ENCODE assay signal across 49 mouse cellular contexts in genomic region chr4:140792584-140792983, GRCm38 (mm10). TPM values are rescaled to one million over a fixed set of nuclear protein-coding genes. Genes with fewer than 3 reads are reported as not detected.
"Had no signal": no experiment of that assay in that cellular context is flagged by ENCODE, and none has a peak within 500 bp of the region (broad histone marks: within the 10 kb centered on the region; RNA-seq: fewer than 3 reads in every experiment).

No protein-coding gene starts in this region.

- H3K4me1 ChIP-seq: hindbrain, embryonic 13.5 days; hindbrain, embryonic 15.5 days had no signal

- H3K9me3 ChIP-seq: heart, embryonic 10.5 days; heart, embryonic 12.5 days; heart, embryonic 13.5 days; heart, embryonic 15.5 days; hindbrain, embryonic 10.5 days; hindbrain, embryonic 12.5 days; hindbrain, embryonic 13.5 days; hindbrain, embryonic 15.5 days; kidney, embryonic 15.5 days had no signal

- ATAC-seq: hindbrain, embryonic 16.5 days; hindbrain, postnatal 0 days; inflammation-experienced regulatory T-cells, adult 6 months had no signal

- H3K4me2 ChIP-seq: heart, embryonic 11.5 days; heart, embryonic 12.5 days; heart, embryonic 13.5 days; heart, embryonic 15.5 days; hindbrain, embryonic 12.5 days; hindbrain, embryonic 13.5 days; hindbrain, embryonic 14.5 days; hindbrain, embryonic 15.5 days; kidney, embryonic 15.5 days had no signal

- DNase-seq: heart, adult 2 months; heart, postnatal 10 days; heart, postnatal 14 days; heart, postnatal 36 days; heart, postnatal 4 days; kidney, adult 11 months; kidney, adult 18-20 months; kidney, adult 2 months; kidney, adult 8-10 months; kidney, adult 9 months; kidney, postnatal 10 days; kidney, postnatal 14 days; kidney, postnatal 25 days; kidney, postnatal 36 days; kidney, postnatal 4 days; layer of hippocampus, adult 9-11 months; layer of hippocampus, postnatal 36 days had no signal

- H3K27ac ChIP-seq: heart, adult 2 months; heart, embryonic 10.5 days; heart, embryonic 13.5 days; heart, embryonic 15.5 days; hindbrain, embryonic 10.5 days; hindbrain, embryonic 12.5 days; hindbrain, embryonic 13.5 days; hindbrain, embryonic 14.5 days; hindbrain, embryonic 15.5 days; hindbrain, postnatal 0 days; kidney, embryonic 15.5 days; kidney, postnatal 0 days; layer of hippocampus, adult 2 months had no signal

- H3K27me3 ChIP-seq: hindbrain, embryonic 13.5 days; hindbrain, embryonic 15.5 days; kidney, embryonic 15.5 days had no signal

- H3K36me3 ChIP-seq: heart, embryonic 10.5 days; heart, embryonic 12.5 days; heart, embryonic 13.5 days; heart, embryonic 15.5 days; hindbrain, embryonic 10.5 days; hindbrain, embryonic 12.5 days; hindbrain, embryonic 13.5 days; hindbrain, embryonic 15.5 days; kidney, embryonic 15.5 days had no signal

- H3K9ac ChIP-seq: heart, embryonic 12.5 days; heart, embryonic 13.5 days; heart, embryonic 15.5 days; hindbrain, embryonic 12.5 days; hindbrain, embryonic 13.5 days; hindbrain, embryonic 14.5 days; hindbrain, embryonic 15.5 days; kidney, embryonic 15.5 days had no signal

- H3K4me3 ChIP-seq: heart, adult 2 months; heart, embryonic 10.5 days; heart, embryonic 12.5 days; heart, embryonic 13.5 days; heart, embryonic 15.5 days; hindbrain, embryonic 10.5 days; hindbrain, embryonic 12.5 days; hindbrain, embryonic 13.5 days; hindbrain, embryonic 15.5 days; kidney, embryonic 15.5 days; layer of hippocampus, adult 2 months had no signal

RNA-seq across cellular contexts. Expression of gene Padi3, which starts 17.9 kb away (rescaled TPM):
- total RNA-seq: hindbrain, postnatal 0 days; layer of hippocampus, adult 18-20 months; layer of hippocampus, adult 2 months; layer of hippocampus, adult 8-10 months; layer of hippocampus, postnatal 14 days; layer of hippocampus, postnatal 25 days; layer of hippocampus, postnatal 36 days; left cerebral cortex, adult 18-20 months had no signal
- polyA plus RNA-seq: heart, adult 2 months; heart, embryonic 14.5 days; hindbrain, embryonic 11.5 days; hindbrain, embryonic 13.5 days; hindbrain, embryonic 14.5 days; hindbrain, embryonic 15.5 days; inflammation-experienced regulatory T-cells, adult 6 months; intestine, embryonic 14.5 days; large intestine, adult 2 months had no signal

RNA-seq across cellular contexts. Expression of gene Padi4, which starts 18.5 kb away (rescaled TPM):
- total RNA-seq: hindbrain, postnatal 0 days; layer of hippocampus, adult 18-20 months; layer of hippocampus, adult 2 months; layer of hippocampus, postnatal 10 days; layer of hippocampus, postnatal 14 days; layer of hippocampus, postnatal 25 days; layer of hippocampus, postnatal 36 days; left cerebral cortex, adult 18-20 months had no signal
- polyA plus RNA-seq: hindbrain, postnatal 0 days had no signal

RNA-seq across cellular contexts. Expression of gene Padi6, which starts 50.1 kb away (rescaled TPM):
- total RNA-seq: heart, adult 2 months; heart, adult 8-10 months; heart, postnatal 10 days; heart, postnatal 14 days; heart, postnatal 25 days; heart, postnatal 36 days; heart, postnatal 4 days; hematopoietic stem cell, adult 5-6 weeks; layer of hippocampus, adult 2 months; layer of hippocampus, adult 8-10 months; layer of hippocampus, postnatal 25 days; layer of hippocampus, postnatal 36 days had no signal
- polyA plus RNA-seq: heart, adult 2 months; heart, embryonic 10.5 days; heart, embryonic 11.5 days; heart, embryonic 12.5 days; heart, embryonic 13.5 days; heart, embryonic 14.5 days; heart, embryonic 15.5 days; heart, postnatal 0 days; hindbrain, embryonic 10.5 days; hindbrain, embryonic 11.5 days; hindbrain, embryonic 13.5 days; hindbrain, embryonic 14.5 days; hindbrain, embryonic 15.5 days; hindbrain, embryonic 16.5 days; inflammation-experienced regulatory T-cells, adult 6 months; kidney, adult 2 months; kidney, embryonic 14.5 days; kidney, embryonic 15.5 days; kidney, embryonic 16.5 days; large intestine, adult 2 months had no signal

RNA-seq across cellular contexts. Expression of gene Padi1, which starts 53.0 kb away (rescaled TPM):
- total RNA-seq: heart, adult 2 months; heart, adult 8-10 months; heart, postnatal 10 days; heart, postnatal 14 days; heart, postnatal 25 days; heart, postnatal 36 days; heart, postnatal 4 days; hindbrain, postnatal 0 days; layer of hippocampus, adult 18-20 months; layer of hippocampus, adult 2 months; layer of hippocampus, postnatal 10 days; layer of hippocampus, postnatal 14 days; layer of hippocampus, postnatal 25 days; layer of hippocampus, postnatal 36 days; left cerebral cortex, adult 18-20 months had no signal
- polyA plus RNA-seq: heart, postnatal 0 days; hindbrain, embryonic 13.5 days; hindbrain, embryonic 14.5 days; hindbrain, embryonic 16.5 days; hindbrain, postnatal 0 days had no signal
